ENCODE assay signal across 27 mouse cellular contexts in the genomic region with DNA sequence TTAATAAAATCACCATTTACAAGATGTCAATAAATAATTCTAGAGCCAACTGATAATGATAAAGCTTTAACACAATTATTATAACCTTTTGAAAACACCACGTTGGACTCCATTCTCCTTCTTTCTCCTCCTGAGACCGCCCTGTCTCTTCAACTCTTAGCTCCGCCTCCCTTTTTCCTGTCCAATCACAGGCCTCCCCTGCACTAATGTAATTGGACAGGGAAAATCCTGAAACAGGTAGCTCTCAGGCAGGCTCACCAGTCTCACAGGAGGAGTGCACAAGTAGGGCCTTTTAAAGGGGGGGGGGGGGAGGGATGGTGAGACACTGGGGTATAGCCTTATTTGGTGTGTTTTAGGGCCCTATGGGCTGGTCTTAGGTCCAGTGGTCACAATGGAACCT. TPM values are rescaled to one million over a fixed set of nuclear protein-coding genes. Genes with fewer than 3 reads are reported as not detected.
"Had no signal": no experiment of that assay in that cellular context is flagged by ENCODE, and none has a peak within 500 bp of the region (broad histone marks: within the 10 kb centered on the region; RNA-seq: fewer than 3 reads in every experiment).

No protein-coding gene starts in this region.

- H3K4me2 ChIP-seq: heart, embryonic 13.5 days; heart, embryonic 15.5 days; hindbrain, embryonic 13.5 days; hindbrain, embryonic 15.5 days; kidney, embryonic 15.5 days; limb, embryonic 13.5 days; limb, embryonic 15.5 days; liver, embryonic 12.5 days had no signal

- H3K4me3 ChIP-seq: heart, embryonic 10.5 days; heart, embryonic 13.5 days; heart, embryonic 15.5 days; hindbrain, embryonic 13.5 days; hindbrain, embryonic 15.5 days; kidney, embryonic 15.5 days; limb, embryonic 13.5 days; limb, embryonic 15.5 days; liver, embryonic 12.5 days had no signal

- H3K27ac ChIP-seq: heart, embryonic 10.5 days; heart, embryonic 13.5 days; heart, embryonic 15.5 days; hindbrain, embryonic 13.5 days; hindbrain, embryonic 15.5 days; hindbrain, postnatal 0 days; kidney, embryonic 15.5 days; kidney, postnatal 0 days; limb, embryonic 13.5 days; limb, embryonic 15.5 days; liver, embryonic 12.5 days; liver, embryonic 14.5 days had no signal

- H3K9me3 ChIP-seq: heart, embryonic 10.5 days; heart, embryonic 15.5 days; hindbrain, embryonic 15.5 days; kidney, embryonic 15.5 days; limb, embryonic 13.5 days; limb, embryonic 15.5 days had no signal

- H3K9ac ChIP-seq: heart, embryonic 13.5 days; heart, embryonic 15.5 days; hindbrain, embryonic 13.5 days; hindbrain, embryonic 15.5 days; kidney, embryonic 15.5 days; limb, embryonic 13.5 days; limb, embryonic 15.5 days; liver, embryonic 12.5 days; liver, embryonic 14.5 days had no signal

- H3K36me3 ChIP-seq: heart, embryonic 10.5 days; heart, embryonic 13.5 days; heart, embryonic 15.5 days; hindbrain, embryonic 13.5 days; hindbrain, embryonic 15.5 days; kidney, embryonic 15.5 days; limb, embryonic 13.5 days; limb, embryonic 15.5 days; liver, embryonic 12.5 days had no signal

- DNase-seq: gastrocnemius, postnatal 14 days; gastrocnemius, postnatal 36 days; heart, adult 18-20 months; heart, postnatal 14 days; heart, postnatal 36 days; kidney, adult 11 months; kidney, adult 9 months; kidney, postnatal 14 days; kidney, postnatal 36 days; layer of hippocampus, adult 9-11 months; layer of hippocampus, postnatal 36 days; left cerebral cortex, postnatal 4 days had no signal

- ATAC-seq: hindbrain, postnatal 0 days; intestine, embryonic 16.5 days; liver, embryonic 12.5 days had no signal

RNA-seq across cellular contexts. Expression of a gene that starts 3.3 kb away (rescaled TPM):
- polyA plus RNA-seq: intestine, embryonic 14.5 days; liver, adult 2 months; liver, embryonic 12.5 days had no signal
